Mouse (Mus musculus): Measurements from ENCODE around the gene Rab25. TPM values are rescaled to one million over a fixed set of nuclear protein-coding genes. Genes with fewer than 3 reads are reported as not detected.
"Not testable (repeated sequence)": the region's sequence is repeated elsewhere in the genome, so short reads cannot be mapped to it uniquely, and the experiment has no call there.

Gene Rab25
- polyA plus RNA-seq, 1 experiment from 2014 or later: 1.1 TPM

- H3K9me3 ChIP-seq (replicated peaks; ENCODE audit: control insufficient read depth, low read length): no peaks in the 10 kb centered on the region
- no peak overlapping the region for H3K4me2 ChIP-seq (ENCODE audit: low read depth, low read length)
- 83% methylated on average over 6 of the region's 6 CpGs for WGBS (ENCODE audit: insufficient replicate concordance)
- no peak overlapping the region for H3K4me3 ChIP-seq (ENCODE audit: low read depth, low read length)
- H3K4me1 ChIP-seq (ENCODE audit: control insufficient read depth, low read depth, low read length): peaks cover 4% of the 10 kb centered on the region
- no peak overlapping the region for H3K9ac ChIP-seq (ENCODE audit: low read depth, low read length)
- H3K36me3 ChIP-seq (ENCODE audit: control insufficient read depth, insufficient read depth): peaks cover 24% of the 10 kb centered on the region
- ATAC-seq (ENCODE audit: low read depth): no peak
- H3K27me3 ChIP-seq (ENCODE audit: control insufficient read depth, insufficient read depth, low read depth, low read length): no peaks in the 10 kb centered on the region
- H3K27ac ChIP-seq (ENCODE audit: low read length): no peak overlapping the region
Measured at GRCm38 (mm10) chr3:88585769-88586168, 37.7 kb upstream of the Rab25 start.

DNA sequence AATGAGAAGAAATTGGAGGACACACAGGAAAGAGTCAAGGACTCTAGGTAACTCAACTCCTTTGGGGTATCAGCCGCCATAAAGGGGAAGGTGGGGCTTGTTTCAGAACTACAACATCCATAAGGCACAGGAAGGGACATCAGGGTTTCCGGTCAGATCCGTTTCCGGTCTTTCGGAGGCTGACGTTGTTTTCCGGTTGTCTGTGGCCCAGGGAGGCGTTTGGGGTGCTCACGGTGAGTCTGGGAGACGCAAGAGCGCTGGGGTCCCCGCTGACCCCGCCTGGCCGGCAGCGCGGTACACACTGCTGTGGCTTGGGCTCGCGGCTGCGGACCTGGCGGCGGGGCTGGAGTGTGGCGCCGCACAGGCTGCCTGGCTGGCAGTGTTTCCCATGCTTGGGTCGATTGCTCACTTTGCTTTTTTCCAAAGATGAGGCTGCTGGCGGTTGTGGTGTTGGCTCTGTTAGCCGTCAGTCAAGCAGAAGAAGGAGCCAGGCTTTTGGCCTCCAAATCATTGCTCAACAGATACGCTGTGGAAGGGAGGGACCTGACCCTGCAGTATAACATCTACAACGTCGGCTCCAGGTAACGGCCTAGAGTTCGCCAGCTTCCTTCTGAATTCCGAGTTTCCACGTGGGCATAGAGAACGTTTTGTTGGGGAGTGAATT, 31.5 kb upstream of the Rab25 start:
- ATAC-seq (ENCODE audit: low read depth): peak; percentile 88
- H3K27me3 ChIP-seq (ENCODE audit: control insufficient read depth, insufficient read depth, low read depth, low read length): no peaks in the 10 kb centered on the region
- peak overlapping the region; percentile 72 for H3K27ac ChIP-seq (ENCODE audit: low read length)
- H3K9ac ChIP-seq (ENCODE audit: low read depth, low read length): peak overlapping the region; percentile 88
- H3K9me3 ChIP-seq (replicated peaks; ENCODE audit: control insufficient read depth, low read length): no peaks in the 10 kb centered on the region
- H3K4me1 ChIP-seq (ENCODE audit: control insufficient read depth, low read depth, low read length): peaks cover 16% of the 10 kb centered on the region
- H3K4me3 ChIP-seq (ENCODE audit: low read depth, low read length): peak overlapping the region; percentile 82
- H3K4me2 ChIP-seq (ENCODE audit: low read depth, low read length): peak overlapping the region; percentile 70
- peaks cover 2% of the 10 kb centered on the region; the same call in 1 of the 2 replicates for H3K36me3 ChIP-seq (ENCODE audit: control insufficient read depth, insufficient read depth)
- WGBS (ENCODE audit: insufficient replicate concordance): under 1% methylated on average over 34 of the region's 34 CpGs

GRCm38 (mm10) chr3:88578498-88579424, 30.7 kb upstream of the Rab25 start:
- no peak overlapping the region for H3K27ac ChIP-seq (ENCODE audit: low read length)
- no peak for ATAC-seq (ENCODE audit: low read depth)
- H3K36me3 ChIP-seq (ENCODE audit: control insufficient read depth, insufficient read depth): peaks cover 2% of the 10 kb centered on the region; the same call in 1 of the 2 replicates
- H3K9ac ChIP-seq (ENCODE audit: low read depth, low read length): peak overlapping the region; percentile 88
- H3K4me1 ChIP-seq (ENCODE audit: control insufficient read depth, low read depth, low read length): peaks cover 16% of the 10 kb centered on the region
- H3K4me3 ChIP-seq (ENCODE audit: low read depth, low read length): peak overlapping the region; percentile 82
- no peaks in the 10 kb centered on the region for H3K9me3 ChIP-seq (replicated peaks; ENCODE audit: control insufficient read depth, low read length)
- H3K27me3 ChIP-seq (ENCODE audit: control insufficient read depth, insufficient read depth, low read depth, low read length): no peaks in the 10 kb centered on the region
- 40% methylated on average over 8 of the region's 8 CpGs for WGBS (ENCODE audit: insufficient replicate concordance)
- peak overlapping the region; percentile 70 for H3K4me2 ChIP-seq (ENCODE audit: low read depth, low read length)

DNA sequence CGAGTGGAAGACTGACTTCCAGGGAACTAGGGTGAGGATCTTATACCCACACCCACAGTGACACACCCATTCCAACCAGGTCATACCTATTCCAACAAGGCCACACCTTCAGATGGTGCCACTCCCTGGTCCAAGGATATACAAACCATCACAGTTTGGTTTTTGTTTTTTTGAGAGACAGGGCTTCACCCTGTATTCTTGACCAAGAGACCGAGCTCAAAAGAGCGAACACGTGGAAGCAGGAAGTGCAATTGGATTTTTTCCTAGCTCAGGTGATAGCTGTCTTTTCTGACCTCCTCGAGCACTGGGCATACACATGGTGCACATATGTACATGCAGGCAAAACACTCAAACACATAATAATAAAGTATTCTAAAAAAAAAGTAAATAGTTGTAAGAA, 29.7 kb upstream of the Rab25 start:
- peaks cover 16% of the 10 kb centered on the region for H3K4me1 ChIP-seq (ENCODE audit: control insufficient read depth, low read depth, low read length)
- not testable (repeated sequence) for H3K4me2 ChIP-seq (ENCODE audit: low read depth, low read length); H3K4me3 ChIP-seq (ENCODE audit: low read depth, low read length); H3K36me3 ChIP-seq (ENCODE audit: control insufficient read depth, insufficient read depth); H3K27ac ChIP-seq (ENCODE audit: low read length); ATAC-seq (ENCODE audit: low read depth); H3K9ac ChIP-seq (ENCODE audit: low read depth, low read length); H3K9me3 ChIP-seq (replicated peaks; ENCODE audit: control insufficient read depth, low read length); H3K27me3 ChIP-seq (ENCODE audit: control insufficient read depth, insufficient read depth, low read depth, low read length)
- 76% methylated on average over 5 of the region's 5 CpGs for WGBS (ENCODE audit: insufficient replicate concordance)

DNA sequence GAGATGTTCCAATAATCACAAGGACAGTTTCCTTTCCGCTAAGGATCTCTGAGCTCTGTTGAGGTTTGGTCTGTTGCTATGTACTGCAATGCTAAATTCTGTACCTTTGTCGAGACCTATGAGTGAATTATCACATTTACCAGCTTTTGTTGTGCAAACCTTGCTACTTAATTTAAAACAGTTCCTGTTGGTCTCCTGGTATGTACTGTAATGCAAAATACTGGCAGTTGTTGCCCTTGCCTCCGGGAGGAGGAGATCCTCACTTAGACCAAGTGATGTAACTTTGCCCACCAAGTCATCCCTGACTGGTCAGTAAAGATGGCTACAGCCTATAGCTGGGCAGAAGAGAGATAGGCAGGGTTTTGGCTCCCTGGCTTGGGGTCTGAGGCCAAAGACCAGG, 27.4 kb upstream of the Rab25 start, which contains the start of gene Ssr2:
Gene Ssr2 (plus strand): TSS at position 337 of the 400 bp plus-strand sequence.
- ATAC-seq (ENCODE audit: low read depth): no peak
- Histone ChIP-seq H3K27me3 (ENCODE audit: control insufficient read depth, insufficient read depth, low read depth, low read length) (no peaks in the 10 kb centered on the region), H3K9me3 (replicated peaks; ENCODE audit: control insufficient read depth, low read length) (no peaks in the 10 kb centered on the region), H3K9ac (ENCODE audit: low read depth, low read length) (no peak within 1 kb of the TSS), H3K27ac (ENCODE audit: low read length) (no peak within 1 kb of the TSS), H3K4me3 (ENCODE audit: low read depth, low read length) (no peak within 1 kb of the TSS), H3K4me1 (ENCODE audit: control insufficient read depth, low read depth, low read length) (peaks cover 10% of the 10 kb centered on the region), H3K36me3 (ENCODE audit: control insufficient read depth, insufficient read depth) (no peaks in the 10 kb centered on the region), H3K4me2 (ENCODE audit: low read depth, low read length) (no peak within 1 kb of the TSS)
- 68% methylated on average over 3 of the region's 3 CpGs for WGBS (ENCODE audit: insufficient replicate concordance)

DNA sequence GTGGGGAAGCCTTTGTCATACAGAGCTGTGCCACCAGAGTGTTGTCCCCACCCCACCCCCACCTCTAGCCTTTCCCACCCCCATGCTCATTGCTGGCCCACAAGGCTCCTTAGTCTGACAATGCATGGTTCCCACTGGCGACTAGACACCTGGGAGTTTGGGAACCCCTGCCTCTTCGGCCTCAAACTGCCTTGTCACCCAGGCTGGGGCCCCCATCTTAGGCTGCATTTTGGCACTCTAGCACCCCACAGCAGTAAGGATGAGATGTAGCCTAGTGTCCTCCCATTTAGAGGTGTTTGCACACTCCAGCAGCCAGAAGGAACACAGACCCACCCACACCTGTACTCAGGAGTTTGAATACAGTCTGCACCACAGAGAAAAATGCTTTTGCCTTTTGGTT, 25.7 kb upstream of the Rab25 start:
- peaks cover 7% of the 10 kb centered on the region for H3K4me1 ChIP-seq (ENCODE audit: control insufficient read depth, low read depth, low read length)
- no peak overlapping the region for H3K4me3 ChIP-seq (ENCODE audit: low read depth, low read length)
- H3K27ac ChIP-seq (ENCODE audit: low read length): no peak overlapping the region
- no peak overlapping the region for H3K4me2 ChIP-seq (ENCODE audit: low read depth, low read length)
- H3K9ac ChIP-seq (ENCODE audit: low read depth, low read length): no peak overlapping the region
- H3K9me3 ChIP-seq (replicated peaks; ENCODE audit: control insufficient read depth, low read length): no peaks in the 10 kb centered on the region
- H3K27me3 ChIP-seq (ENCODE audit: control insufficient read depth, insufficient read depth, low read depth, low read length): no peaks in the 10 kb centered on the region
- WGBS (ENCODE audit: insufficient replicate concordance): 69% methylated on average over 2 of the region's 2 CpGs
- peaks cover 7% of the 10 kb centered on the region for H3K36me3 ChIP-seq (ENCODE audit: control insufficient read depth, insufficient read depth)
- ATAC-seq (ENCODE audit: low read depth): no peak

- WGBS (ENCODE audit: insufficient replicate concordance): 75% methylated on average over 2 of the region's 2 CpGs
- H3K27me3 ChIP-seq (ENCODE audit: control insufficient read depth, insufficient read depth, low read depth, low read length): no peaks in the 10 kb centered on the region
- no peak overlapping the region for H3K4me3 ChIP-seq (ENCODE audit: low read depth, low read length)
- no peak overlapping the region for H3K4me2 ChIP-seq (ENCODE audit: low read depth, low read length)
- peaks cover 16% of the 10 kb centered on the region for H3K36me3 ChIP-seq (ENCODE audit: control insufficient read depth, insufficient read depth)
- no peak overlapping the region for H3K9ac ChIP-seq (ENCODE audit: low read depth, low read length)
- no peaks in the 10 kb centered on the region for H3K9me3 ChIP-seq (replicated peaks; ENCODE audit: control insufficient read depth, low read length)
- no peak for ATAC-seq (ENCODE audit: low read depth)
- no peak overlapping the region for H3K27ac ChIP-seq (ENCODE audit: low read length)
- peaks cover 11% of the 10 kb centered on the region; the same call in 1 of the 2 replicates for H3K4me1 ChIP-seq (ENCODE audit: control insufficient read depth, low read depth, low read length)
Measured at GRCm38 (mm10) chr3:88572835-88573234, 24.7 kb upstream of the Rab25 start.

GRCm38 (mm10) chr3:88571856-88572255, 23.8 kb upstream of the Rab25 start:
- H3K4me1 ChIP-seq (ENCODE audit: control insufficient read depth, low read depth, low read length): peaks cover 15% of the 10 kb centered on the region; the same call in 1 of the 2 replicates
- peaks cover 22% of the 10 kb centered on the region for H3K36me3 ChIP-seq (ENCODE audit: control insufficient read depth, insufficient read depth)
- H3K9me3 ChIP-seq (replicated peaks; ENCODE audit: control insufficient read depth, low read length): no peaks in the 10 kb centered on the region
- no peak overlapping the region for H3K27ac ChIP-seq (ENCODE audit: low read length)
- no peak for ATAC-seq (ENCODE audit: low read depth)
- no peak overlapping the region for H3K4me3 ChIP-seq (ENCODE audit: low read depth, low read length)
- no peak overlapping the region for H3K9ac ChIP-seq (ENCODE audit: low read depth, low read length)
- 63% methylated on average over 1 of the region's 1 CpGs for WGBS (ENCODE audit: insufficient replicate concordance)
- no peaks in the 10 kb centered on the region for H3K27me3 ChIP-seq (ENCODE audit: control insufficient read depth, insufficient read depth, low read depth, low read length)
- H3K4me2 ChIP-seq (ENCODE audit: low read depth, low read length): no peak overlapping the region

GRCm38 (mm10) chr3:88570341-88570740, 22.2 kb upstream of the Rab25 start:
- H3K9ac ChIP-seq (ENCODE audit: low read depth, low read length): no peak overlapping the region
- peaks cover 26% of the 10 kb centered on the region for H3K36me3 ChIP-seq (ENCODE audit: control insufficient read depth, insufficient read depth)
- no peak for ATAC-seq (ENCODE audit: low read depth)
- 85% methylated on average over 10 of the region's 10 CpGs for WGBS (ENCODE audit: insufficient replicate concordance)
- H3K4me2 ChIP-seq (ENCODE audit: low read depth, low read length): no peak overlapping the region
- no peak overlapping the region for H3K4me3 ChIP-seq (ENCODE audit: low read depth, low read length)
- peaks cover 15% of the 10 kb centered on the region; the same call in 1 of the 2 replicates for H3K4me1 ChIP-seq (ENCODE audit: control insufficient read depth, low read depth, low read length)
- H3K27ac ChIP-seq (ENCODE audit: low read length): no peak overlapping the region
- H3K9me3 ChIP-seq (replicated peaks; ENCODE audit: control insufficient read depth, low read length): no peaks in the 10 kb centered on the region
- H3K27me3 ChIP-seq (ENCODE audit: control insufficient read depth, insufficient read depth, low read depth, low read length): no peaks in the 10 kb centered on the region

Data from liver, embryonic 16.5 days (tissue).